Mouse (Mus musculus): ENCODE data around the gene Lrrc66.
"Not testable (repeated sequence)": the region's sequence is repeated elsewhere in the genome, so short reads cannot be mapped to it uniquely, and the experiment has no call there.

Lrrc66 gene

GRCm38 (mm10) chr5:73611071-73611470 is 21.3 kb downstream of the Lrrc66 start:
- DNase-seq: no peak

GRCm38 (mm10) chr5:73604964-73605363 is 27.4 kb downstream of the Lrrc66 start:
- no peak for DNase-seq

GRCm38 (mm10) chr5:73604542-73604941 is 27.8 kb downstream of the Lrrc66 start:
- DNase-seq: no peak

GRCm38 (mm10) chr5:73602865-73603264 is 29.5 kb downstream of the Lrrc66 start:
- no peak for DNase-seq

- DNase-seq: peak in 1 of 2 experiments; percentile 5
These were observed 31.0 kb downstream of the Lrrc66 start for GRCm38 (mm10) chr5:73601361-73601763.

GRCm38 (mm10) chr5:73599991-73600390 is 32.3 kb downstream of the Lrrc66 start:
- DNase-seq: no peak

GRCm38 (mm10) chr5:73598943-73599695 is 33.2 kb downstream of the Lrrc66 start:
- peak in 1 of 2 experiments; percentile 9 for DNase-seq

- DNase-seq: no peak
These were observed 45.2 kb downstream of the Lrrc66 start for GRCm38 (mm10) chr5:73587119-73587518.

GRCm38 (mm10) chr5:73586597-73586996 is 45.7 kb downstream of the Lrrc66 start:
- no peak for DNase-seq

GRCm38 (mm10) chr5:73585212-73586115 is 46.9 kb downstream of the Lrrc66 start:
- DNase-seq: peak; percentile 22 to 37

DNA sequence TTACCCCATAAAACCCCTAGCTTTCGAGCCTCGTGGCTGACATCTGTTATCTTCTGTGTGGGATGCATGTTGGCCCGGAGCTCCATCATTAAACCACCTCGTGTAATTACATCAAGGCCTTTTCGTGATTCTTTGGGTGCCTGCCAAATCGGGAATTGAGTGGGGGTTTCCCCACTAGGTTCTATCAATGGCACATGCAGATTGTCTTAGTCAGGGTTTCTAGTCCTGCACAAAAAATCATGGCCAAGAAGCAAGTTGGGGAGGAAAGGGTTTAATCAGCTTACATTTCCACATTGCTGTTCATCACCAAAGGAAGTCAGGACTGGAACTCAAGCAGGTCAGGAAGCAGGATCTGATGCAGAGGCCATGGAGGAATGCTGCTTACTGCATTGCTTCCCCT is 48.3 kb downstream of the Lrrc66 start:
- DNase-seq: not testable (repeated sequence)

GRCm38 (mm10) chr5:73578131-73578530 is 54.2 kb downstream of the Lrrc66 start:
- DNase-seq: no peak

DNA sequence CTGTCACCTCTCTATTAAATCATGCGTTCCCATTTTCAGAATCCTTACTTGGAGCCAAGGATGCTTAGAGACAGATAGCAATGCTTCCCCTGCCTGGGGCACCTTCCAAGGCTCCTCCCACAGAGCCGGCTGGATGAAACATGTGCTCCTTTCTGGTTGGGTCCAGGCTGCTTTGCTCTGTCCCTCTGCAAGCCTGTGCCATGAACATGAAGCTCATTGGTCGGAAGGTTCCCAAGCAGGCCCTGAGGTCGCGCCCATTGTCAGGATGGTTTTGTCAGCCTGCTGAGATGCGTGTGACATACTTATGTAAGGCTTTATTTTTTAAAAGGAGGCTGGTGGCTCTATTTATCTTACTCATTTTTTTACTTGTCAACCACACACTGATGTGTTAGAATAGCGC is 55.6 kb downstream of the Lrrc66 start:
- DNase-seq: no peak

DNA sequence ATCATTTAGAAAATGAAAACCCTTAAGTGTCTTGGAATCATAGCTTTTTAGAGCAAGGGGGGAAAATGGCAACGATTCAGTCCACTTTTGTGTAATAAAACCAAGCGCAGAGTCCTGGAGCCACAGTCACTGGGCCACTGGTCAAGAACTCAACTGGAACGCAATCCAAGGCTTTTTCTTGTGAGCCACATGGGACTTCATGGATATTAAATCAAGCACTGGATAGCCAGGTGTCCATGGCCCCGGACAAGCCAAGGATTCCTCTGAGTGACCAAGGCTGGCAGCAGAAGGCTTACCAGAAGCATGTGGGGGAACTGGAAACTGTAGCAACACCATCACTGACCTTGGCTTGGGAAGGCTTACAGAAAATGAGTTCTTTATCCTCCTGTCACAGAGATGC is 57.7 kb downstream of the Lrrc66 start:
- DNase-seq: no peak

DNA sequence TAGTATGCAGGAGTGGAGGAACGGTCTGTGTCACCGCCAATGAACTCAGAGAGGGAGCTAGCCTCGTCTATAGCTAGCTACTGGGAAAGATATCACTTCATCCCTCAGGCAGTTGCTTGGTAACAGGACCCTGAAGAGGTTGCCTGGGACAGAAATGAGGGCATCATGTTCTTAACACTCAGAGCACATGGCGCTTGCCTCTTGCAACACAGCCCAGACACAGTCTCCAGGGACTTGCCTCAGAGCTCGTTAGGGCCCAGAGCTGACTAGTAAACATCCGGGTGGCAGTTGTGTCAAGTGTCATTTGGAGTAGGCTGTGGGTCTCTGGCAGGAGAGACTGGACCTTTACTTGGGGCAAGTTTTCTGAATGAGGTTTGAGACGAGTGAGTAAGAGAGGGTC is 58.5 kb downstream of the Lrrc66 start:
- no peak for DNase-seq

DNA sequence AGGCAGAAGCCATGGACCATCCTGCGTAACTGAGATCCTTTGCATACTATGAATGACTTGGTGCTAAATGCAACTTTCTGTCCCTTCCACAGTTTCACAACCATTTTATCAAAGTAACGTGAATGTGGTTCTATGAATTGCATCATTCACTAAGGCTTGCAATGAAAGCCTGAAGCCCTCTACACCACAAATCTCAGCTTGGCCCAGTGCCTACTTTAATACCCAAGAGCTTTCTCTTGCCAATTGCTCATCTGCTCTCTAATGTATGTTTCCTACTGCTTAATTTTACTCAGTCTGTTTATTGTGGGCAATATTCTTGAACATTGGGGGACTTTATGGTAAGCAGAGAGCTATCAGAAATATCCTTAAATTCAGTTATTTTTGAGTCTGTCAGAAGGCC is 59.5 kb downstream of the Lrrc66 start:
- DNase-seq: no peak

- no peak for DNase-seq
These were observed 60.8 kb downstream of the Lrrc66 start for GRCm38 (mm10) chr5:73571395-73572156.

- DNase-seq: no peak
These were observed 63.1 kb downstream of the Lrrc66 start for GRCm38 (mm10) chr5:73569181-73569580.

DNA sequence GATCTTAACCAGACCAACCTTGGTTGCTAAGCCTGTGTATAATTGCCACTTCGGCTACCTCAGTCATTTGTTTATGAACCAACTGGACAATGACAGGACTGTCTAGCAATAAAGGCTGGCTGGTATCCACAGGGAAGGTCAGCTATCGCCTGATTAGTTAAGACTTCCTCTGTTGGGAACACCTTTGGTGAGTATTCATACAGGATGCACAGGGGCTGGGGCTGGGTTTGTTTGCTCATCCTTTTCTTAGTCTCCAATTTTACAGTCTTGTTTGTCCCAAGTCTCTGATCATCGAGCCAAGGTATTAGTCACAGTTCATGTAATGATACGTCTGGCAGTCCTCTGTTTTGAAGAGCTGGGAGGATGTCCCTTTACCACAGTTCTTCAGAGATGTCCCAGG is 65.4 kb downstream of the Lrrc66 start:
- DNase-seq: no peak

DNA sequence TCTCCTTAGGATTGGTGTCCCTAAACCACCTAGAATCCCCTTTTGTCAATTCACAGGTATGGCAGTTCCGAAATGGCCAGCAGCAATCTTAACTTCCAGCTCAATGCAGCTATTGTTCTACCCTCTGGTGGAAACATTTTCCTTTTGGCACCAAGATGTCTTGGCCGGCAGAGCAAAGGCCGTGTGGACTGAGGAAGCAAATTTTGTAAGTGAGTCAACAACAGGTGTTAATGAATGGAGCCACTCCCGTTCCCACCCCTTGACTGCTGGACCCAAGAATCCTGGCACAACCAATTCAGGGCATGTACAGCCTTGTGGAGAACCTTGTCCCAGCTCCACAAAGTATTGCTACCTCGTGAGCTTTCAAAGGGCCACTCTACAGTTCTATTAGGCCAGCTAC is 66.2 kb downstream of the Lrrc66 start:
- no peak for DNase-seq

DNA sequence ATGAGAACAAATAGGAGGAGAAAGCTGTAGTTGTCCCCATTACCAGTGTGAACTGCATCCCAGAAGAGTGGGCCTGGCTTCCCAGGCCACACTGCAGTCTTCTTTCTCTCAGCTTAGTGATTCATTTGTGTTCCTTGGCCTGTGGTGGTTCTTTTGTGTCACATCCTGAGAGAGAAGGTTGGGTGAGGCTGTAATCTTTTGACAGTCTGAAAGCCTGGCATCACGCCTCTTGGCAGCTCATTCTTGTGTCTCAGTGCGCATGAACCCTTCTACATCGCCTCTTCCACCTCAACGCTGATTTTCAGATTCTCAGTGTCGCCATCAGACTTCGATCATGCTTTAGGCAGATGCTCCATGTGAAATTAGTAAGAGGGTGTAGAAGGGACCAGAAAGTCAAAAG is 68.3 kb downstream of the Lrrc66 start:
- DNase-seq: no peak

- no peak for DNase-seq
These were observed 73.6 kb downstream of the Lrrc66 start for GRCm38 (mm10) chr5:73558756-73559155.

GRCm38 (mm10) chr5:73556733-73557425 is 75.4 kb downstream of the Lrrc66 start:
- DNase-seq: no peak

All from cerebellum, adult 18-20 months (tissue).